Mouse (Mus musculus) urinary bladder, adult 18-20 months (tissue): ENCODE data around the gene Abl2.
"Not testable (repeated sequence)": the region's sequence is repeated elsewhere in the genome, so short reads cannot be mapped to it uniquely, and the experiment has no call there.

Source experiments
- DNase-seq, 2 experiments: peaks; one replicate each; pipeline ENCODE4 v3.0.0; 2022; ENCODE audit warnings: low spot score in 2 of 2, mixed read lengths in 2 of 2

Abl2 gene

DNA sequence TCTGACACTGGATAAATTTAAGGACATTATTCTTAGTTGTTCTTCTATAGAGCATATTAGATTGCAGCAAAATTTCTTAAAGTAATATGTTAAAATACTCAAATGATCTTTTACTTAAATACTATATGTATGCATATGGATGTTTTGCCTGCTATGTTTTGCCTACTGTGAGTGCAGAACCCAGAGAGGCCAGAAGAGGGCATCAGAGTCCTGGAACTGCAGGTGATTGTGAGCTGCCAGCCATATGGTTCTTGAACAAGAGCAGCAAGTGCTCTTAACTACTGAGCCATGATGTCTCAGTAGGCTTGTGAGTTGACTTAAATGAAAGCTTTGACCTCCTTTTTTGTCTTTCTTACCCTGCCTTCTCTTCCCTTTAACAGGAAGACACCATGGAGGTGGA lies 72.4 kb downstream of the Abl2 start:
- no peak for DNase-seq

DNA sequence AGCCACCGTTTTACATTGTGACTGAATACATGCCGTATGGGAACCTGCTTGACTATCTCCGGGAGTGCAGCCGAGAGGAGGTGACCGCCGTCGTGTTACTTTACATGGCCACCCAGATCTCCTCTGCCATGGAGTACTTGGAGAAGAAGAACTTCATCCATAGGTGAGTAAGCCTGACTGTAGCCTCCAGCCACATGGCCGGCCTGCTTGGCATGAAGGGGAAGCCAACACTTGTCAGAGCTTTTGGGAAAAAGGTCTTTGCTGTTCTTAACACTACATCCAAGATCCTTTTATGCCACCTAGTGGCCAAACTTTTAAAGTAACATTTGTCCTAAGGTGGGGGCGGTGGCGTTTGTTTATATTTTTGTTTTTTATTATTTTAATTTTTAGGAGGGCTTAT lies 74.5 kb downstream of the Abl2 start:
- DNase-seq, result no peak

DNA sequence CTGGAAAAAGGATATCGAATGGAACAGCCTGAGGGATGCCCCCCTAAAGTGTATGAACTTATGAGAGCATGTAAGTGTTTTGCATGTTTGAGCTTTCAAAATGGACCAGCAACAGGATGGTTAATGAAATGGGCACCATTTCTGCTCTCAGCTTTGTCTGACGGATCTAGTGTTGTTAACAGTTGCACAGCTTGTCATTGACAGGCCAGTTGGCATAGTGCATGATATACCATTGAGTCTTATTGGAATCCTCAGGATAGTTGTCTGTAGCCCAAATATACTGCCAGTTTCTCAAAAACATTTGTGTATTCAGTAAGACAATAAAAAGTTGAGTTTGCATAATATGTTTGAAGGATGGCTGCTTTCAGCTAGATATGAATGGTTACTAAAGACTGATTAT lies 76.6 kb downstream of the Abl2 start:
- DNase-seq, result no peak

DNA sequence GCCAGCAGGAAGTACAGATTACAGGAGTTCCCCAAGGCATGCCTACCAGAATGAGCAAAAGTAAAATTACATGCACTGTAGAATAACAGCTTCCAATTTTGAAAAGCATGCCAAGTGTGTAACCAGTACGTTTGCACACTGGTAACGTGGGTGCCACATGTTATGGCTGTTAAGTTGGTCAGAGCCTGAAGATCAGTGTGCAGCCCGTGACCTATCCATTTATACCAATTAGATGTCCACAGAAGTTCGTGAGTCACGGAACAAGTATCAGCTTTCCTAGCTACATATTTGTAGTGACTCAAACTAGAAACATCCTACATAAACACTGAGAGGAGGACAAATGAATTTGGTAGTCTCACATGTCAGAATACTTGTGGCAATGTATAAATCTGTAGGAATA lies 80.9 kb downstream of the Abl2 start:
- DNase-seq, result no peak

DNA sequence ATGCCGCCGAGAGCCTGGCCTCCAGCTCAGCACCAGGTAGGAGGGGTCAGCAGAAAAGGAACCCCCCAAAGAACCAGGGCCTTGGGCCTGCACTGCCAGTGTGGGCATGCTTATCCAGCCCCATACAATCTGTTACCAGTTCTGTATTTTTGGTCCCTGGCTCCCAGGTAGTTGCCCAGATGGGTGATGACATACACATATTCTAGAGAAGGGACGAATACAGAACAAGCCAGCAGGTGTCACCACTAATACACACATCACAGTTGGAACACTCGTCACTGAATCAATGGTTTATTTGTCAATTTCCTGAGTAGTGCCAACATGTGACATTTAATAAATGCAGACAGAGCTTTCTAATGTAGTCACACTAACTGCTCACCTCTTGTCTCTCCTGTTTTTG lies 82.0 kb downstream of the Abl2 start:
- no peak for DNase-seq

DNA sequence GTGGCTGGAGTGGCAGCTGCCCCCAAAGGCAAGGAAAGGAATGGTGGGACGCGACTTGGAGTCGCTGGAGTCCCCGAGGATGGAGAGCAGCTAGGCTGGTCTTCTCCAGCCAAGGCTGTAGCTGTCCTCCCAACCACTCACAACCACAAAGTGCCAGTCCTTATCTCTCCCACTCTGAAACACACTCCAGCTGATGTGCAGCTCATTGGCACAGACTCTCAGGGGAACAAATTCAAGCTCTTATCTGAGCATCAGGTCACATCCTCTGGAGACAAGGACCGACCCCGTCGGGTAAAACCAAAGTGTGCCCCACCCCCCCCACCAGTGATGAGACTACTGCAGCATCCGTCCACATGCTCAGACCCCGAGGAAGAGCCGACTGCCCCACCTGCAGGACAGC lies 83.2 kb downstream of the Abl2 start:
- DNase-seq, result no peak

DNA sequence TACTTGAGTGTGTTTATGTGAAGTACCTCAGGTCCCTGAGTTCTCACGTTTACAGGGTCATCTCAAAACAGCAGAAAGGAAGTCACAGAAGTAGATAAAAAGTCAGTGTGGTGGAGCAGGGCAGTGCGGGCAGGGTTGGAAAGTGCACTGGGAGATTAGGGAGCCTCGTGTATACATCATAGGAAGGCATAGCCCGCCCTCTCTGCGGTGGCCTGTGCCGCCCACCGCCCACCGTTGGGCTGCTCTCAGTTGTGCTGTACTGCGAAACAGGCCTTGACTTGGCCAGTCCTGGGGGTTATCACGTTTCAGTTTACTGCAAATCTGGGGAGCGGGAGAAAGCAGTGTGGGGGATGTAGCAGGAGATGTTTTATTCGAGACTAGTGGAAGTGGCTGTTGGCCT lies 84.2 kb downstream of the Abl2 start:
- no peak for DNase-seq

DNA sequence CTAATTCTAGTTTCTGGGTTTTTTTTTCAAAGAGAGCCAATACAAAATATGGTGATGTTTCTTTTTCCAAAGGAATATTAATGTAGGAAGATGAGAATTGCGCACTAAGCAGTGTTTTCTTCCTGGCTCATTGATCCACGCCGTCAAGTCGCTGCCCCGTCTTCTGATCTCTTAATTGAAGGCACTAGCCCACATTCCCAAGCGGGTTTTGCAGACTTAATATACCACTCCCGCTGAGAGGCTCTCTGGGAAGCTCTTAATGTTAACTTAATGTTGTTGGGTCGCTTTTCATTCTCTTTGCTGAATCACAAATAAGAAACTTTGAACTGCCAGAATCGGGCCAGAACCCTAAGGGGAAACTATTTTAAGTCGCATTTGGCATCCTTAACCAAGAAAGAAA lies 85.5 kb downstream of the Abl2 start:
- DNase-seq, result no peak

DNA sequence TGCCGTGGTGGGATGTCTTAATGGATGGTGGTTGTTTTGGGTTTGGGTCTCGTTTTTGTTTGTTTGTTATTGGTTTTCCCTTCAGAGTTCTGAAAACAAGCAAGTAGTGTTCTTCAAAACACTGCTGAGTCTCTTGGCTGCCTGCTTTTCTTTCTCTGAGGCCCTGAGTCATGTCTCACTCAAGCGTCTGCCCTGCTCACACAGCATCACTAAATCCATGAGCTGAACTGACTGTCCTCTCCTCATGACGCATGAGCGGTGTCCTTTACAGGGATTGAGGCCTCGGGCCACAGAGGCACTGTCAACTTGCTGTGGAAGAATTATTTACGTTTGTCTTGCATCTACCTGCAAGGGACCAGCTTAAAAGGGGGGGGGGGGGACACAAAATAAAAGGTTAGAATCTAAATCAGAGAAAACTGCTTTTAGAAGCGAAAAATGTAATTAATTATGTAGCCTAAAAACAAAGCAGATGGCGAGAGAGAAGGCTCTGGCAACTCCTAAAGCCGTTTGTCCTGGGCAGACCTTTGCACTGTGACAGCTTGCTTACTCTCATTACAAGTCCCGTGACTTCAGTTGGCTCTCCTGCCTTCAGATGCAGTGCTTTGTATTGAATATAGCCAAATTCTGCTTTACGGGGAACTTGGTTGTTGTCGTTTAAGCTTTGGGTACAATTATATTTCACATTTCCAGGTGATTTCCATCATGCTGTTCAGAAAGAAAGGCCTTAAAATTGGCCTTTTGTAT lies 86.4 kb downstream of the Abl2 start:
- DNase-seq, result no peak

DNA sequence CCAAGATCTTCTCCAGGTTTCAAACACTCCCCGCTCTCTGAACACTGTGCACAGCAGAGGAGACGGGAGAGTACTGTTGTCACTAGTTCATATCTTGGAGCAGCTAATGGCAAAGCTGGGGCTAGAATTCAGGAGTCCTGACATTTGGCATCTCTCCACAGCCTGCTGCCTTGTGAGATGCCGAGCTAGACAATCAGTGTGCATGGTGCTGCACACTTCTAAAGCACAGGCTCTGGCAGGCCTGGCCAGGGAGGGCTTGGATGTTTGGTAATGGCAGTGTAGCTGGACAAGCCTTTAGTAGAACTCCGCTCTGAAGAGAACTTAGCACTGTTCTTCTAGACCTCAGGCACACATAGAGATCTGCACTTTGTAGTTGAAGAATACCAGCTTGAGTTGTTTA lies 87.4 kb downstream of the Abl2 start:
- no peak for DNase-seq

DNA sequence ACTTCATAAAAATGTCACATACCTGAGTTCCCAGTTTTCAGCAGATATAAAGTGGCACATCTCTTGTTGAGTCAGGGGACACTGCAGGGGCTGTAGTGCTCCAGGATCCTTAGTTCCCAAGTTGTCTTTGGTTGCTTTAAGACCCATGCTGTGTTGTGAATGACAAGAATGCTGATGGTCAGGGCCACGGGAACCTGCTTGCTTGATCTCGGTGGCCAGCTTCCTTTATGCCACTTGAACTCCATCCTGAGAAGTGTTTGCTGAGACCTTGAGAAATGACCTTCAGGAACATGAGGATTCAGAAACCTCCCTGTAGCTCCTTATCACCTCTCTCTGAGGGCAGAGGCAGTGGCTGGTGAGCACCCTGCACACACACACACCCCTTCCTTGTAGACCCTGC lies 90.1 kb downstream of the Abl2 start:
- no peak for DNase-seq

DNA sequence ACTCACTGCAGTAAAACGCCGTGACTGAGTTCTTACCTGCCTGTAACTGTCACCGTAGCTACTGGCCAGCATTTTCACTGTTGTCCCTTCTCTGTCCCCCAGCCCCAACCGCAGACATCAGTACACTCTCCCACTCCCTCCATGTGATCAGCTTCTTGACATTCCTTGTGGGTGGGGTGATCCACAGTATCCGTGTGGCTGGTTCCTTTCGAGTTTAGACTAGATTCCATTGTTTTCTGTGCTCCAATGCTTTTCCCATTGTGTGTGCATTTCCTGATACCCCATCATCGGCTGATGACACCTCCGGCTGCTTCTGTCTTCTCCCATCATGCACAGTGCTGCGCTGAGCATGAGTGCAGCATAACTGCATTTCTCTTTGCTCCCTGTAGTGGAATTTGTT lies 92.0 kb downstream of the Abl2 start:
- DNase-seq, result no peak

DNA sequence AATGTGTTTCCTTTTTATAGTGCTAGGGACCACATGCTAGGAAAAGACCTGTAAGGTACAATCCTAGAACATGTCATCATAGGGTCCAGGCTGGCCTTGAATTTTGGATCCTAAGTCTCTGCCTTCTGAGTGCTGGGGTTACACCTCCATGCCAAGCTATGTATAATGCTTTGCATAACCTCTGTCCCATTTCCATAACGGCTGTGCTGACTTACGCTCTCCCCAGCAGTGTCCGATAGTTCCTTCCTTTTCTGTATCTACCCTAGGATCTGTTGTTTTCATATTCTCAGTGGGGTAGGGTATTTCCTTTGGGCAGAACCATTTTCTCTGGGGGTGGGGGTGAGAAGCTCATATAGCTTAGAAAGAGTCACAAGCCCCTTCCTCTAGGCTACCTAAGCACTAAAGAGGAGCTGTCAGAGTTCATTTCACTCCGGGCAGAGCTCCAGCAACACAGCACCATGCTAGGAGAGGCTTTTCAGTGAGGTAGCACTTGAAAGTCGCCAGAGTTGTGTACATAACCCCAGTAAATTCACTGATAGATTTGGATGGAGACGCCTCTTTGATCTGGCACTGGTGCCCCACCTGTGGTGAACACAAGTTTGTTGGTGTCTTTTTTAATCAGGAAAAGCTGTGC lies 93.7 kb downstream of the Abl2 start:
- DNase-seq, result no peak

DNA sequence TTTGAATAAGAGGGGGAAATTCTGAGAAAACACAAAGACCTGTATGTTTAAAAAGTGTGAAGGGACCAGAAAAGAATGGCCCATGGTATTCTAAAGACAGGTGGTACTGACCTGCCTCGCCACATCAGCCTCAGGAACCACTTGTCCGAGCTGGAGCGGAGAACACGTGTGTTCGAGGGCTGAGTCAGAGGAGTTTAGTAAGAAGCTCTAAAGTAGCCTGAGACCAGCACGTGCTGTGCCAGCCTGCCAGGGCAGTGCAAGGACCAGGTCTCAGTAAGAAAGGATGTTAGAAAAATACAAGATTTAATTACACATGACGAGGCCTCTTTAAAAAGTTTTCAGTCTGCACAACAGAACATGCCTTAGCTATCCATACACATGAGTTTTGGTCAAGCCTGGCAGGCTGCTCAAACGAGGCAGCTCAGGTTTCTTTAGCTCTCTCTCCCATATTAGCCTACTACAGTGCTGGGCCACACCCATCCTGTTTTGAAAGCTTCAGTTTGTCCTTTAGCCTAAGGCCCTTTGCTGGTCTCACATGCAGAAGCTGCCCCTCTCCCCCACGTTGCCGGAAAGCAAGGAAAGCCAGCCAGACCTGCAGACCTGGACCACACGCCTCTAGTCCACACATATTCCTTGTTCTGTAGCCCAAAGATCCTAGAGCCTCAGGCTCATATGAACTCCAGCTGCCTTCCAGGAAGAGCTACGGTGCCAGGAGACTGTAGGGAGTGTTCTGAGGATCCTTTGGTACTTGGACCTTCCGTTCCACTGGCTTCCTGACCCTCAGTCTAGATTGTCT lies 96.3 kb downstream of the Abl2 start:
- no peak for DNase-seq

DNA sequence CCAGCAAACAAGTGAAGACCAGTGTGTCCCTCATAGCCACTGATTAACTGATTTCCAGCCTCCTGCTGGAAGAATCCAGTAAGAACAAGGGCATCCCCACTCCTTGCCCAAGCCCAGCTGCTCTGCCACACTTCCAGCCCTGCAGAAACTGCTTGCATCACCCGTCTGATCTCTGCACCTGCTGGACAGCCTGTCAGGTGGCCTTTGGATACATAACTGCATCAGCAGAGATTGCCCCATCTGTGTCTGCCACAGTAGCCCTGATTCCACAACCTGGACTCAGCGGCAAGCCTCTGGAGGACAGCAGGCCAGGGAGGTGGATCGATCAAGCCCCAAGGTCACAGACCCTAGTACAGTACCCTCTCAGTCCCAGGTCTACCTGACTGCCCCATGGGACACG lies 98.9 kb downstream of the Abl2 start:
- DNase-seq, result no peak

DNA sequence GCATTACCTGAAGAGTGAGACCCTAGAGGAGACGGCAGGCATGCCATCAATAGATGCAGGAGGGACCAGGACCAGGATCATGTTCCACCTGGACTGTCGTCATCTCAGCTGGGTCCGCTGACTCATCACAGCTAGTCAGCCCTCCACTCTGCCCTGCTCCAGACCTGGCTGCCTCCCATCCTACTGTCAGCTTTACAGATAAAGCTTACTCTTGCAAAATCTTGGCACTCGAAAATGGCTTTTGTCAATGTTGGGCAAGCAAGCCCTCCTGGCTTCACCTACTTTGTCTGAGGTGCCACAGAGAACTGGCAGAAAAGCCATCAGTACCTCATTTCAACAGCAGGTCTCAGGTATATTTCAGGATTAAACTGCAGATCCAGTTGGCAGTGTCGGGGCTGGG lies 100.1 kb downstream of the Abl2 start:
- no peak for DNase-seq

DNA sequence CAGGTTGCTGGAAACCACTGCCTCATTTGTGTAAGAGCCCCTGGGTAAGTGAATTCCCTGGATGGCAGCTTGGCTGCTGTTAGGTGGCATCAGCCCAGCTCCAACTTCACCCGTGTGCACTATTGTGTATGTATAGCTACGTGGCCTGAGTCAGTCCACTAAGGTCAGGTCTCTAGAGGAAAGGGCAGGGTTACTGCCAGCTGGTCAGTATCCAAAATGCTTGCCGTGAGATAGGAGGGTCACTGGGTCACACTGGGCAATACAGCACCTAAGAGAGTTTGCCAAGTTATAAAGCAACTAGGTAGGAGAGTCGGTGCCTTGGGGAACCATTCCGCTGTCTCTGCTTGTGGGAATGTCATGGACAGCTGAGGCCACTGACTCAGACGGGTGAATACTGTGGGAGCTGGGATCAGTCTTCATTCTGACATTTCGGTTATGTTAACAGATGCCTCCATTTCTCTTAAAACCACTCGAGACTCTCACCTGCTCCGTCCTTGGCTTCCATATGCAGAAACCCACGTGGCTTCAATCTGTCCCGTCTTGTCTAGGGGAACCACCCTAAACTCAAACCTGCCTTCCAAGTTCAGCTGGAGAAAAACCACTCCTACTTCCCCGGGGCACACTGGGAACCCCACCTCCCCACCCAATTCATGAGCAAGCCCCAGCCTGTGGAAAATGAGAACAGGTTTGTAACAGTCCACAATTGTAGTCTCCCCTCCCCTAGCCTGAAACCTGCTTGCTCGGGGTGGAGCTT lies 101.5 kb downstream of the Abl2 start:
- peak in 1 of 2 experiments; percentile 66 for DNase-seq

DNA sequence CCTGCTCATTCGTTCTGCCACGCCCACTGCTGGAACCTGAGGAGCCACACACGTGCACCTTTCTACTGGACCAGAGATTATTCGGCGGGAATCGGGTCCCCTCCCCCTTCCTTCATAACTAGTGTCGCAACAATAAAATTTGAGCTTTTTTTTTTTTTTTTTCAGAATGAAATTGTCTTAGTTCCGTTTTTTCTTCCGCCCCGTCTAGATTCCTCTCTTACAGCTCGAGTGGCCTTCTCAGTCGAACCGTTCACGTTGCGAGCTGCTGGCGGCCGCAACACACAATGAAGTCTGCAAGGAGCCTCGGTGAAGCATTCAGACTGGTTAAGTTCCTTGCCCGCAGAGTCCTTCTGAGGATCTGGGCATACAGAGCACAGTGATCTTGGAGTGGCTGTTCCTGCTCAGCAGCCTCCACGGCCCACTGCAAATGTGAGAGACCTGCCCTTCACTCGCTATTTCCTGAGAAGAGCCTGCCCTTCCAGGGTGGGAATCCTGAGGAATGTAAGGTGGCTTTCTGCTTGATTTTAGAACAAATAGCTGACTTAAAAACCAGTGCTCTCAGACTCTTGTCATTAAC lies 102.2 kb downstream of the Abl2 start:
- not testable (repeated sequence) for DNase-seq

DNA sequence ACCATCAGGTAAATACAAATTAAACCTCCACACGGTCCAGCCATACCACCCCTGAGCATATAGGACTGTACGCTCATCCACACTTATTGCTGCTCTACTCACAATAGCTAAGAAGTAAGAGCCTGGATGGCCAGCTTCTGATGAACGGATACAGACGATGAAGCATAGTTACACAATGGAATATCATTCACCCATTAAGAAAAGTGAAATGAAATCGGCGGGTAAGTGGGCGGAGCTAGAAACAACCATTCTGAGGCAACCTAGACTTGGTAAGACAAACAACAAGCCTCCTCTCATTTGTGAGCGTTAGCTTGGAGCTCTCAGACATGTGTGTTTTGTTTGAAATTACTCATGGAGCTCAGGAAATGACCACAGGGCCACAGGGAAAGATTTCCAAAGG lies 107.2 kb downstream of the Abl2 start:
- DNase-seq, result no peak

DNA sequence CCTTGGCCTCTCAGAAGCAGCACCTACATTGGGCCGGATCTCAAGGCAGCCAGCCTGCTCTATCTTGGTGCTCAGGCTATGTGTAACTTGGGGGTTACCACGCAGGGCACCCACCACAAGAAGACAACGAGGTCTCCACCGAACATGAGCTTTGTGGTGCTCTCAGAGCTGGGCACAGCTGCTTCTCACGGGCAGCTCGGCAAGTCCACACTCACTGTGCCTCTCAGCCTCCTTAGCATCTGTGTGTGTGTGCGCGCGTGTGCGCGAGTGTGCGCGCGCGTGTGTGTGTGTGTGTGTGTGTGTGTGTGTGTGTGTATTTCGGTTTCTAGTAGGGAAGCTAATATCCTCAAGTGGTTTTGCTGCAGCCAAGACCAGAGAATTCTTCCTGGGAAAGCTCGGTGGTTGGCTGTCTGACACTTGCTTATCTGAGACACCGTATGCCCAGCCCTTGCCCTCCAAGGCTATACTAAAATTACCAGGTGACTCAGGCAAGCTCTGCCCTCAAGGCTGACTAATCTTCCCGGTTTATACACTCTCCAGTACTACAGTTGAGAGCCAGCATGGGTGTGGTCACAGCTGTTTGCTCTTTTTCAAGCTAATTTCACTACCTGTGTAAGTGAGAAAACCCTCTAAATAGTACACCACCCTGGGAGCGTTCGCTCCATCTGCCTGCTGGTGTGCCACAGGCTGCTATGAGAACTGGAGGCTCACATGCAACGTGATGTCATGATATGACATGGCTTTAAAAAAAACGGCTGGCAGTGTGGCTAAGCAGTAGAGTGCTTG lies 108.7 kb downstream of the Abl2 start:
- DNase-seq, result peak in 1 of 2 experiments; percentile 59

DNA sequence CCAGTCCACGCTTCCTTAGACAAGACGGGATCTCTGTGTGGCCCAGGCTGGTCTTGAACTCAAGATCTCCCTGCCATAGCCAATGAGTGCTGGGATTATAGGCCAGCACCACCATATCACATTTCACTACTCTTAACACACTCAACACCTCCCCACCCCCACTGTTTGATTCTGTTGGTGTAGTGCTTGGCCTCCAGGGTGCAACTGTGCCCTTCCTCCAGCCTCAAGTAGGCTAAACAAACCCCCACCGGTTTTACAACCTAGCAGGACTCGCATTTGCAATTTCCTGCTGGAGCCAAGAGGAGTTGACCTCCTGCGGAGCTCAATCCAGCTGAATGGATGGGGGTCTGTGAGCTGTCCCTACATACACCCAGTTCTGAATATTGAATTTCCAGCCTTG lies 110.0 kb downstream of the Abl2 start:
- no peak for DNase-seq
